Mouse (Mus musculus): Measurements from ENCODE around the gene Aig1.

- TF ChIP-seq CTCF (IDR thresholded peaks at IDR 0.05; ENCODE audit: low read depth, low read length) (peak; percentile 28), EP300 (IDR thresholded peaks at IDR 0.05; ENCODE audit: insufficient read depth, low read depth, low read length) (no peak)
Observed at GRCm38 (mm10) chr10:13682565-13682964, 186.2 kb downstream of the Aig1 start.
